Mouse (Mus musculus) hematopoietic stem cell, adult 5-6 weeks (primary cell): ENCODE measurements at regions not wholly inside any gene's neighbourhood (a gene's known extent, or its start where the extent isn't known, plus 50 kb on each side); places are given as distances from the start of the nearest gene placed in this dataset.
"Not testable (repeated sequence)": the region's sequence is repeated elsewhere in the genome, so short reads cannot be mapped to it uniquely, and the experiment has no call there.

Source experiments
- ATAC-seq, 2 experiments: fragments of 125-278 bp in 1 of 2; replicated peaks in 1 of 2; 2 replicates each; pipeline ENCODE4 v1.8.0; 2016 to 2017; ENCODE audit warnings: inconsistent platforms in 2 of 2, mild to moderate bottlenecking in 2 of 2, moderate number of reproducible peaks in 2 of 2, low read depth in 1 of 2, moderate TSS enrichment in 1 of 2; ENCODE audit not compliant: low FRiP score in 2 of 2, poor library complexity in 2 of 2, severe bottlenecking in 2 of 2, insufficient read depth in 1 of 2, low TSS enrichment in 1 of 2

DNA sequence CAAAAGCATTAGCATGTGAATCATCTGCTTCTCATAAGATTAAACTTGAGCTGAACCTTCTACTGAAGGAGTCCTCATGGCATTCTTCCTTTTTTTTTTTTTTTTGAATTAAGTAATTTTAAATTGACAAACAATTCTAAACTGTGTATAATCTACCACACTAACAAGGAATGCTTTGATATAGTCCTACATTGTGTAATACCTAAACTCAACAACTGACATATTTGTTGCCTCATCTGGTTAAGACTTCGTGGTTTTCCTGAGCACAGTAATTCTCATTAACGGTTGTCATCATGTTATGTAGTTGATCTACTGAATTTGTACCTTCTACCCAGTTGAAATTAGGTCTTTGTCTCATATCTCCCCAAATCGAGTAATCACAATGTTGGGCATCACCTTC, 83.9 kb upstream of the Hcrtr2 start:
- no peak for ATAC-seq

DNA sequence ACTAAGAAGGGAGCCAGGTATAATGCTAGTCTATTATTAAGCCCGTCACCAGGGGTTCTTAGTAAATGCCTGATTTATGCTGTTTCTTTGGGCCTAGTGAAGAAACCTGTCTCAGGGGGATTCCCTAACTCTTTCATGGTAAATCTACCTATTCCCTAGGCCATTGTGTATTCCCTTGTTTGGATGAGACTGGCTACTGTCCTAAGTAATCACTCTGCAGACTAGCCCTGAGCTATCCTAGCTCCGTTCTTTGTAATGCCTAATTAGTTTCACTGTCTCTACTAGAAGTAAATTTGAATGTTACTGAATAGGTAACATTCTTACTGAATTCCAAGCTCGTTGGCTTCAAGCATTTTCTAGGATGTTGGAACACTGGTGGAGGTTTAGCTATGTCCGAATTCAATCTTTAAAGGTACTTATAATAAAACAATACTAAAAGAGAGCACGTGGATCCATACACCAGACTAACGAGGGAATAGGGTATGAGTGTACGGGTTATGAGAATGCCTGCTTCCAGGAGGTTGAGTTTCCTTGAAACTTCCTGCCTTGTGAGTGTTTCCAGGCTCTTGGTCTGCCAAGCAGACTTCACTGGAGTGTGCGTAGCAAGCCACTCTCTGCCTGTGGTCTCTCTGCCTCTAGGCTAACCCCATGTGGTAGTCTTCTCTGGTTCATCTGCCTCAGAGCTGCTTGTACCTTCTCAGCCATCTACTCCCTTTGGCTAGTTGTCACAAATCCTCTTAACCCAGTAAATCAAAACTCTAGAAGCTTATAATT, 78.4 kb upstream of the Hcrtr2 start:
- not testable (repeated sequence) for ATAC-seq

DNA sequence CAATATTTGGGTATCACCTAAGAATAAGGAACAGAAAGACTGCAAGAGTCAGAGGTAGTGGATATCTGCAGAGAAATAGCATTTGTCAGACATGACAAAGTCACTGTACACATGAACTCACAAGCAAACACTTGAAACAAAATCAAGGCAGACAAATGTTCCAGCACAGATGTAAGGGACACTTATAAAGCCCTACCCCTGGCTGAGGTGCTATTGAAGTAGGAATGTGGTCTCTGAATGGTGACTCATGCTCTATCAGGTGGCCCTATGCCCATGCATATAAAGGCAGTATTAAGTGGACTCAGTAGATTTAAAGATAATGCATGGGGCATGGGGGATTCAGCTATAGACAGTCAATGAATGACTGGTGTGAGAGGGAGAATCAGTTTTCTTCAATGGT, 77.2 kb upstream of the Hcrtr2 start:
- no peak for ATAC-seq

DNA sequence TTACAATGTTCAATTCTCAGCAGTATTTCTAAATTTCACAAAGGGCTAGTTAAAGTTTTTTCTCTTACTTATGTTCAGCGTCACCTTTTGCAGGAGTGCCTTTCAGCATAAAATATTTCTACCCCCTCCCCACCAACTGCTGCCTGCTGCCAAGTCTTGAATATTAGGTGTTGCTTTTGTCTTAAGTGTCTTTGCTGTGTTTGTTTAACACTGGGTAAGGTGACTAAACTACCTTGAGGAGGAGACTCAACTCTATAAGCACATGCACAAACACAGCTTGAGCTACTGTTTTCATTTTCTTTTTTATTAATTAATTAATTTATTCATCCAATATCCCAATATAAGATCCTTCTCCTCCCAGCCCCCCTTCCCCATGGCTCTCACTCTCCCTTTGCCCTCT, 70.1 kb upstream of the Hcrtr2 start:
- no peak for ATAC-seq

DNA sequence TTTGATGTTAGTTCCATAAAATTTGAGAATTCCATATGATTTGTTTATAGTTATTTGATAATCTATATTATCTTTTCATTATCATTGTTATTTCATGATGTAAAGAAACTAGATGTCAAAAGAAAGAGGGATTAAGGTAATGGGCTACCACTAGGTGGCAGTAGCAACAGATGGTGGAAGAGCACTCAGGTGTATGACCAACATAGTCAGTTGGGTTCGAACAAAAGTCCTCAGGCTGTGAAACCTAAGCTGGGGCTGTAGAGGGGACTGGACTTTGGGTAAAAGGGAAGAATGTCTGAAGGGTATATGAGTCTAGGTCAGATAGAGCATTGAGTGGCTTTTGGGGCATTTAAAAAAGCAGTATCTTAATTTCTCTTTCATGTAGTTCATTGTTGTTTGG, 67.2 kb upstream of the Hcrtr2 start:
- peak; percentile 53 to 56; a peak in 1 of 4 replicates for ATAC-seq
